Mouse (Mus musculus) hindbrain, embryonic 11.5 days (tissue): Measurements from ENCODE around the gene Racgap1. TPM values are rescaled to one million over a fixed set of nuclear protein-coding genes. Genes with fewer than 3 reads are reported as not detected.

Experiments
- ATAC-seq: fragments of 200-750 bp; cut with Nextera tagmentation; 2 replicates; pipeline ENCODE4 v1.8.0; 2017; ENCODE audit warnings: mild to moderate bottlenecking, moderate TSS enrichment, moderate library complexity; ENCODE audit not compliant: low FRiP score
- DNase-seq: peaks from one replicate; pipeline ENCODE4 v3.0.0-alpha.2; 2015; ENCODE audit warnings: low spot score
- H3K27ac ChIP-seq: fragments of 300-500 bp; sonication (generic); 2 replicates; pipeline ENCODE4 v1.5.1; 2014; ENCODE audit warnings: mild to moderate bottlenecking, low read depth, low read length
- H3K27me3 ChIP-seq: fragments of 300-500 bp; sonication (generic); 2 replicates; pipeline ENCODE4 v1.6.1; 2014; ENCODE audit warnings: mild to moderate bottlenecking, low read length, moderate library complexity, mixed read lengths; ENCODE audit not compliant: control insufficient read depth, insufficient read depth
- H3K36me3 ChIP-seq: fragments of 300-500 bp; sonication (generic); 2 replicates; pipeline ENCODE4 v1.6.1; 2014; ENCODE audit warnings: mild to moderate bottlenecking, low read length, moderate library complexity, mixed read lengths; ENCODE audit not compliant: control insufficient read depth, insufficient read depth
- H3K4me1 ChIP-seq: fragments of 300-500 bp; sonication (generic); replicated peaks from 2 replicates; pipeline ENCODE4 v1.6.1; 2014; ENCODE audit warnings: low read length, mixed read lengths; ENCODE audit not compliant: control insufficient read depth, insufficient read depth
- H3K4me2 ChIP-seq: fragments of 300-500 bp; sonication (generic); replicated peaks from 2 replicates; pipeline ENCODE4 v1.6.1; 2014; ENCODE audit warnings: mild to moderate bottlenecking, low read depth, low read length
- H3K4me3 ChIP-seq: fragments of 300-500 bp; sonication (generic); 2 replicates; pipeline ENCODE4 v1.5.1; 2014; ENCODE audit warnings: low read depth, low read length
- H3K9ac ChIP-seq: fragments of 300-500 bp; sonication (generic); 2 replicates; pipeline ENCODE4 v1.6.1; 2014; ENCODE audit warnings: low read depth, low read length
- H3K9me3 ChIP-seq: fragments of 300-500 bp; sonication (generic); 2 replicates; pipeline ENCODE4 v1.6.1; 2016; ENCODE audit warnings: low read length; ENCODE audit not compliant: control insufficient read depth
- WGBS: fragments of 180-500 bp; shearing (Covaris S2); extraction: QIAGEN DNeasy Blood & Tissue Kit; methylation state at CpG from one replicate; pipeline ENCODE4 v1.1.7; 2014; 5-methylcytosine and 5-hydroxymethylcytosine counted together
- polyA plus RNA-seq: library from polyadenylated mRNA; unstranded; fragments of >200 nt; fragmentation: Nextera tagmentation; extraction: Ambion mirVana; gene quantifications from 2 replicates; pipeline ENCODE4 v1.2.1, GENCODE M21; 2014

Gene Racgap1
- polyA plus RNA-seq, 1 experiment from 2014 or later, result 161 TPM

GRCm38 (mm10) chr15:99684156-99684555 lies 32.7 kb upstream of the Racgap1 start:
- whole genome bisulfite sequencing, result 92% methylated on average over 5 of the region's 5 CpGs
- no peaks in the 10 kb centered on the region for H3K27me3 ChIP-seq
- H3K27ac ChIP-seq, result no peak overlapping the region
- H3K4me2 ChIP-seq, result no peak overlapping the region
- H3K9me3 ChIP-seq, result no peaks in the 10 kb centered on the region
- DNase-seq (no peak), ATAC-seq (no peak)
- H3K9ac ChIP-seq, result no peak overlapping the region
- no peaks in the 10 kb centered on the region for H3K4me1 ChIP-seq
- H3K4me3 ChIP-seq, result no peak overlapping the region
- no peaks in the 10 kb centered on the region for H3K36me3 ChIP-seq

GRCm38 (mm10) chr15:99682880-99683279 lies 31.4 kb upstream of the Racgap1 start:
- no peaks in the 10 kb centered on the region for H3K36me3 ChIP-seq
- no peak overlapping the region for H3K27ac ChIP-seq
- ATAC-seq, result no peak
- H3K9me3 ChIP-seq, result no peaks in the 10 kb centered on the region
- no peak overlapping the region for H3K4me2 ChIP-seq
- 90% methylated on average over 7 of the region's 7 CpGs for WGBS
- peak; percentile 33 for DNase-seq
- no peaks in the 10 kb centered on the region for H3K27me3 ChIP-seq
- H3K9ac ChIP-seq, result no peak overlapping the region
- H3K4me3 ChIP-seq, result no peak overlapping the region
- H3K4me1 ChIP-seq, result no peaks in the 10 kb centered on the region; the same call in 1 of the 2 replicates

GRCm38 (mm10) chr15:99679008-99679407 lies 27.6 kb upstream of the Racgap1 start:
- DNase-seq (no peak), ATAC-seq (no peak)
- WGBS, result 68% methylated on average over 7 of the region's 7 CpGs
- no peak overlapping the region for H3K27ac ChIP-seq
- H3K9me3 ChIP-seq, result no peaks in the 10 kb centered on the region
- H3K27me3 ChIP-seq, result no peaks in the 10 kb centered on the region
- H3K4me1 ChIP-seq, result peaks cover 5% of the 10 kb centered on the region; the same call in 1 of the 2 replicates
- H3K4me2 ChIP-seq, result no peak overlapping the region
- no peak overlapping the region for H3K9ac ChIP-seq
- H3K36me3 ChIP-seq, result no peaks in the 10 kb centered on the region
- no peak overlapping the region for H3K4me3 ChIP-seq

- Histone ChIP-seq H3K27me3 (no peaks in the 10 kb centered on the region), H3K4me2 (no peak overlapping the region), H3K4me3 (no peak overlapping the region), H3K9me3 (no peaks in the 10 kb centered on the region), H3K9ac (no peak overlapping the region), H3K36me3 (no peaks in the 10 kb centered on the region), H3K4me1 (peaks cover 5% of the 10 kb centered on the region; the same call in 1 of the 2 replicates), H3K27ac (no peak overlapping the region)
- WGBS, result 18% methylated on average over 13 of the region's 13 CpGs
- DNase-seq, result no peak
- ATAC-seq, result peak; percentile 43
These were observed 26.8 kb upstream of the Racgap1 start for GRCm38 (mm10) chr15:99678063-99678800.

DNA sequence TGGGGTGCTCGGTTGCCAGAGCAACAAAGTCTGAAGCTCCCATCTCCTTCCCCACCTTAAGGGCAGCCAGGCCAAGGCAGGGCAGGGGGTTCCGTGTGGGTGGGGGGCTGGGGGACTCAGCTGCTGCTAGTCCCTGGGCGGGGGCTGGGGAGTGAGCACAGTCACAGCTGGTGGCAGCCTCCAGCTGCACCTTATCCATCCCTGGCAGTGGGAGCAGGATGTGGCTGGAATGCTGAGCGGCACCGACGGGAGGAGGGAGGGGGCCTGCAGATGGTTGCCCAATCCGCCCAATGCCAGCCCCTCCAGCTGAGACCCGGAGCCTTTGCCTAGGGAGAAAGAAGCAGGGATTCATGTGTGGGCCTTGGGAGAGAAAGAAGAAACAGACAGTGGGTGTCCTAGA lies 25.6 kb upstream of the Racgap1 start:
- H3K27ac ChIP-seq, result peak overlapping the region; percentile 74
- no peak overlapping the region for H3K9ac ChIP-seq
- H3K27me3 ChIP-seq, result no peaks in the 10 kb centered on the region; the same call in 1 of the 2 replicates
- H3K4me2 ChIP-seq, result no peak overlapping the region
- no peaks in the 10 kb centered on the region for H3K36me3 ChIP-seq
- H3K4me3 ChIP-seq, result no peak overlapping the region
- WGBS, result 25% methylated on average over 8 of the region's 8 CpGs
- DNase-seq, result peak; percentile 56
- peaks cover 7% of the 10 kb centered on the region; the same call in 1 of the 2 replicates for H3K4me1 ChIP-seq
- H3K9me3 ChIP-seq, result no peaks in the 10 kb centered on the region
- ATAC-seq, result peak; percentile 75; the same call in 1 of the 2 replicates

GRCm38 (mm10) chr15:99674866-99675265 lies 23.4 kb upstream of the Racgap1 start:
- H3K9ac ChIP-seq, result no peak overlapping the region
- 75% methylated on average over 3 of the region's 3 CpGs for WGBS
- peaks cover 12% of the 10 kb centered on the region for H3K27me3 ChIP-seq

GRCm38 (mm10) chr15:99671783-99672182 lies 20.3 kb upstream of the Racgap1 start:
- H3K4me3 ChIP-seq, result 0 out of 2 replicates have a peak overlapping the region, but pooled peaks have one; percentile 58

More at GRCm38 (mm10) chr15:99674866-99675265, 23.4 kb upstream of the Racgap1 start:
- Histone ChIP-seq H3K36me3 (no peaks in the 10 kb centered on the region), H3K9me3 (no peaks in the 10 kb centered on the region), H3K27ac (no peak overlapping the region), H3K4me3 (no peak overlapping the region), H3K4me2 (no peak overlapping the region), H3K4me1 (peaks cover 7% of the 10 kb centered on the region; the same call in 1 of the 2 replicates)
- ATAC-seq (no peak), DNase-seq (no peak)

GRCm38 (mm10) chr15:99670964-99671670 lies 19.7 kb upstream of the Racgap1 start:
- H3K4me1 ChIP-seq, result 0 out of 2 replicates have a peak, but pooled peaks cover 2% of the 10 kb centered on the region
- no peaks in the 10 kb centered on the region for H3K9me3 ChIP-seq
- ATAC-seq (peak; percentile 23; the same call in 1 of the 2 replicates), DNase-seq (no peak)
- H3K4me3 ChIP-seq, result peak overlapping the region; percentile 58
- peaks cover 13% of the 10 kb centered on the region for H3K27me3 ChIP-seq
- peak overlapping the region; percentile 93 for H3K4me2 ChIP-seq
- H3K36me3 ChIP-seq, result no peaks in the 10 kb centered on the region
- H3K27ac ChIP-seq, result peak overlapping the region; percentile 56
- peak overlapping the region; percentile 76 for H3K9ac ChIP-seq
- 11% methylated on average over 8 of the region's 17 CpGs for WGBS

More at GRCm38 (mm10) chr15:99671783-99672182, 20.3 kb upstream of the Racgap1 start:
- Histone ChIP-seq H3K4me2 (peak overlapping the region; percentile 93), H3K27me3 (peaks cover 13% of the 10 kb centered on the region), H3K9ac (no peak overlapping the region), H3K36me3 (no peaks in the 10 kb centered on the region), H3K9me3 (no peaks in the 10 kb centered on the region), H3K27ac (no peak overlapping the region), H3K4me1 (0 out of 2 replicates have a peak, but pooled peaks cover 2% of the 10 kb centered on the region)
- no peak for DNase-seq
- WGBS, result 76% methylated on average over 14 of the region's 14 CpGs
- no peak for ATAC-seq
